Comparison of ENCODE assay signal across 7 mouse cellular contexts in genomic region chr2:169632338-169633151, GRCm38 (mm10). TPM values are rescaled to one million over a fixed set of nuclear protein-coding genes. Genes with fewer than 3 reads are reported as not detected.
DNase-seq lines count a peak whose midpoint lies in the region; ATAC-seq and TF ChIP-seq lines count a peak whose summit lies in the region.

Tshz2 (plus strand) TSS chr2:169633013.

- TF ChIP-seq POLR2A in cortical plate, adult 2 months (IDR thresholded peaks at IDR 0.05; ENCODE audit: extremely low read depth, insufficient read depth, low read length), result no peak

- TF ChIP-seq CTCF in cortical plate, adult 2 months (IDR thresholded peaks at IDR 0.05; ENCODE audit: extremely low read depth, insufficient read depth, low read length), result no peak

- H3K4me1 ChIP-seq in cortical plate, adult 2 months (ENCODE audit: control insufficient read depth, insufficient read depth, low read length), result no peaks in the 10 kb centered on the region
- H3K4me1 ChIP-seq in hindbrain, embryonic 16.5 days (ENCODE audit: control insufficient read depth, insufficient read depth, low read depth, low read length), result peaks cover 3% of the 10 kb centered on the region; the same call in 1 of the 2 replicates
- peaks cover 29% of the 10 kb centered on the region for H3K4me1 ChIP-seq in midbrain, embryonic 10.5 days

- H3K36me3 ChIP-seq in hindbrain, embryonic 16.5 days (ENCODE audit: control insufficient read depth, insufficient read depth, low read length), result no peaks in the 10 kb centered on the region
- H3K36me3 ChIP-seq in midbrain, embryonic 10.5 days, result no peaks in the 10 kb centered on the region

- H3K27me3 ChIP-seq in hindbrain, embryonic 16.5 days (replicated peaks; ENCODE audit: control insufficient read depth, insufficient read depth, low read length), result no peaks in the 10 kb centered on the region
- H3K27me3 ChIP-seq in midbrain, embryonic 10.5 days (ENCODE audit: low read depth, poor library complexity, severe bottlenecking), result peaks cover 12% of the 10 kb centered on the region

- H3K4me3 ChIP-seq in cortical plate, adult 2 months (ENCODE audit: insufficient read depth, low read length), result peak within 1 kb of the TSS; percentile 76
- H3K4me3 ChIP-seq in hindbrain, embryonic 16.5 days (ENCODE audit: low read length), result peak within 1 kb of the TSS; percentile 78
- H3K4me3 ChIP-seq in midbrain, embryonic 10.5 days, result peak within 1 kb of the TSS; percentile 77

- H3K27ac ChIP-seq in cortical plate, adult 2 months (ENCODE audit: insufficient read depth, low read length), result peak within 1 kb of the TSS; percentile 48; the same call in 1 of the 2 replicates
- peak within 1 kb of the TSS; percentile 86 for H3K27ac ChIP-seq in hindbrain, embryonic 16.5 days (ENCODE audit: low read depth, low read length)
- H3K27ac ChIP-seq in midbrain, embryonic 10.5 days (replicated peaks), result peak within 1 kb of the TSS; percentile 83

- peak within 1 kb of the TSS; percentile 95 for H3K4me2 ChIP-seq in hindbrain, embryonic 16.5 days (ENCODE audit: low read length)

- peak; percentile 68 to 82 for DNase-seq in adrenal gland, adult (ENCODE audit: inconsistent age in 2 of 2, low spot score in 1 of 2)
- DNase-seq in gastrocnemius, postnatal 25 days, result peak; percentile 71
- peak; percentile 22 for DNase-seq in left cerebral cortex, postnatal 36 days (ENCODE audit: low spot score in 2 of 2)
- DNase-seq in midbrain, embryonic 10.5 days (ENCODE audit: low spot score), result peak; percentile 62
- peak; percentile 45 for DNase-seq in urinary bladder, adult 2 months (ENCODE audit: low spot score)

- no peaks in the 10 kb centered on the region for H3K9me3 ChIP-seq in hindbrain, embryonic 16.5 days (ENCODE audit: control insufficient read depth, low read length)
- no peaks in the 10 kb centered on the region for H3K9me3 ChIP-seq in midbrain, embryonic 10.5 days (replicated peaks)

- intact Hi-C loops in left cerebral cortex, postnatal 36 days (cut with DNase I), result loop anchor here (10.0 kb wide), 1 partner anchor 578 kb away; no protein-coding TSS in a partner anchor

- WGBS in hindbrain, embryonic 16.5 days, result 0% methylated on average over 17 of the region's 22 CpGs
- WGBS in midbrain, embryonic 10.5 days, result 0% methylated on average over 21 of the region's 22 CpGs

- H3K9ac ChIP-seq in hindbrain, embryonic 16.5 days (ENCODE audit: low read depth, low read length), result peak within 1 kb of the TSS; percentile 87

- ATAC-seq in hindbrain, embryonic 16.5 days, result peak; percentile 83

RNA-seq across cellular contexts. Expression of gene Tshz2, which starts in this region (rescaled TPM):
- 46.5 and 48.1 TPM in 2 replicates for polyA plus RNA-seq in cortical plate, adult 2 months (2012; rRNA removed)
- total RNA-seq in gastrocnemius, postnatal 25 days (2021), result 10 to 100 TPM; 11.5 to 13.7 TPM
- 32.0 and 33.5 TPM in 2 replicates for polyA plus RNA-seq in hindbrain, embryonic 16.5 days (2015; fragmentation: Nextera tagmentation; extraction: Ambion mirVana)
- total RNA-seq in left cerebral cortex, postnatal 36 days (2021), result 10 to 100 TPM; 28.2 to 54.5 TPM
- 1.2 and 1.7 TPM in 2 replicates for polyA plus RNA-seq in midbrain, embryonic 10.5 days (2016; fragmentation: Nextera tagmentation; extraction: Ambion mirVana)
- polyA plus RNA-seq in urinary bladder, adult 2 months (2012; rRNA removed), result 42.1 and 60.0 TPM in 2 replicates

Comparison
In these comparisons a context has a peak if more than half of its experiments do, and no peak if none do; other contexts are left out.
1. Peak in every context shown above with its lines: DNase-seq, ATAC-seq, H3K4me3 ChIP-seq and H3K27ac ChIP-seq.
2. RNA of gene Tshz2 (polyA plus RNA-seq): 46.5 to 48.1 TPM in cortical plate, adult 2 months, 42.1 to 60.0 TPM in urinary bladder, adult 2 months and 32.0 to 33.5 TPM in hindbrain, embryonic 16.5 days; 1.2 to 1.7 TPM in midbrain, embryonic 10.5 days; every median in the first group is over 10 times any median in the second.
3. DNase-seq: peak in every context shown above with its lines; median percentile 75 in adrenal gland, adult; 71 in gastrocnemius, postnatal 25 days; 62 in midbrain, embryonic 10.5 days; 45 in urinary bladder, adult 2 months; 22 in left cerebral cortex, postnatal 36 days.